Mouse (Mus musculus) left cerebral cortex, adult 8-10 months (tissue): ENCODE measurements at regions not wholly inside any gene's neighbourhood (a gene's known extent, or its start where the extent isn't known, plus 50 kb on each side); places are given as distances from the start of the nearest gene placed in this dataset.

ENCODE experiments used
- DNase-seq, 2 experiments: peaks; one replicate each; pipeline ENCODE4 v3.0.0; 2022; ENCODE audit warnings: low spot score in 2 of 2

DNA sequence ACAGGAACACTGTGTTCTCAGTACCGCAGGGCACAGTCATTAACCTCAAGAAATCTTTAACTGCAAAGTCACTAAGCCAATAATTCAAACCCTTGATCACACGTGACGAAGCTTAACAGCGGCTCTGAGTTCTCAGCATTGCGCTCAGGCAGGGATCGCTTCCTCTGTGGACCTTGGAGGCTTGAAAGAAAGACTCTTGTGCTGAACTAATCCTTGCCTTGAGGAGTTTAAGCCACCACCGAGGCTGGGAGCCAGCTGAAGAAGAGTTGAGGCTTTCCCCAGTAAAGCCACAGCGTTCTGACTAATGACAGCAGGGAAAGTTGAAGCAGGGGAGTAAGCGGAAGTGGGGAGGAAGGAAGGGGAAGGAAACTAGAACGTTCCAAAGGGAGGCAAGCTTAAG is 165.4 kb upstream of the Jmjd1c start:
- DNase-seq, result no peak

DNA sequence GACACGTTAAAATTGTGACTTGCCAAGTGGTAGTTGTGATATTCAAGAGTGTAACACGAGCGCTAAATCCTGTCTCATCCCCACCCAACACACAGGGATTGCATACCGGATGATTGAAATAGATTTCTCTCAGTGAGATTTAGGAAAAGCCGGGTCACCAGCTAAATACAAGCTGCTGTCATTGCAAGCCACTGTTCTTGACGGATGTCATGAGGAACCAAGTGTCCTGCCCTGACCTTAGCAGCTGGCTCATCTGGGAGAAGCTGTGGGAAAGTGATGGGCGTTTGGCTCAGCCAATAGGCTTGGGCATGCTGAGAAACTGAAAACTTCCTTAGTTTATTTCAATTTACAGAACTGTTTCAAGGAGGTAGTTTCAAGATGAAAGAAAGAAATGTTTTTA is 164.4 kb upstream of the Jmjd1c start:
- DNase-seq, result no peak

DNA sequence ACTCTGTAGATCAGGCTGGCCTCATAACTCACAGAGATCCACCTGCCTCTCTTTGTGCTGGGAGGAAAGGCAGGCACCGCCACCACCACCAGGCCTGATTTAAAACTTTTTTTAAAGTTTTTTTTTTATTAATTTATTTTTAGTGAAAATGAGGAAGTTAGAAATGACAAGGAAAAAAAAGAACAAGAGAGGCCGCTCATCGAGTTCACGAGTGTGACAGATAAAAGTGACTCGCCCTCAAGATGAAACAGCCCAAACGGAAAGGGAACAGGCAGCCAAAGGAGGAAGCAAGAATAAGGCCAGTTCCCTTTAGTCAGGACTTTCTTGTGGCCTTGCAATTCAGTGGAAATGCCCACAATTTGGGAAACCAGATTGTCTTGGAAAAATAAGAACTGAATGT is 163.4 kb upstream of the Jmjd1c start:
- no peak for DNase-seq

DNA sequence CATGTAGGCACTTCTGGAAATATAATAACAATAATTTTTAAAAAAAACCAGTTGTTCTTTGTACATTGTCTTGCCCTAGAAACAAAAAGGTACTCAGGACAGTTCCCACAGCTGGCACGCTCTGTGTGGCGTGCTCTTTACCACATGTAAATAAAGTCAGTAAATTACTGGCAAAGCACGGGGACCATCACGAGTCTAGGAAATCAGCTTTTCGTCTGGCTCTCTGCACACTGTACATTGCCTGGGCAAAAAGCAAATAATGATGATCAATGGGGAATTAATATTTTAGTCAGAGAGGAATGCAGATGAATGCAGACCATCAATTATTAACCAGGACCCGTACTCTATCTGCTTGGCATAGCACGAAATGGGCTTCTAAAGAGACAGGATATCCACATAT is 162.2 kb upstream of the Jmjd1c start:
- DNase-seq, result no peak

DNA sequence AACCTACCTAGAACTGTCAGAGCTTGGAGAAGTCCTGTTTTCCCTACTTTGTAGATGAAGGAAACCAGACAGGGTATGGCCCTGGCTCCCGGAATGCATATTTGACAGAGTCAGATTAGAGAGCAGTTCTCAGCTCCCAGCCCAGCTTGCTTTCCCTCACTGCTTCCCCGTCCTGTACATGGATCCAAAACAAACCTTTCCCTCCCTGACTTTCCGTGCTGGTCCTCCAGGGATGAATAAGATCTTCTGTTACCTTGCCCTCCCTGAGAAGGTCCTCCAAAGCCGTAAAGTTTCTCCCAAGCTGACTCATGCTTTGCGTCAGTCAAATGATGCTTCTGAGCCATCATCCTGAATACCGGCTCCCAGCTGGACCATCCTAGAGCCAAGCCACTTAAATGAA is 160.2 kb upstream of the Jmjd1c start:
- DNase-seq, result no peak

DNA sequence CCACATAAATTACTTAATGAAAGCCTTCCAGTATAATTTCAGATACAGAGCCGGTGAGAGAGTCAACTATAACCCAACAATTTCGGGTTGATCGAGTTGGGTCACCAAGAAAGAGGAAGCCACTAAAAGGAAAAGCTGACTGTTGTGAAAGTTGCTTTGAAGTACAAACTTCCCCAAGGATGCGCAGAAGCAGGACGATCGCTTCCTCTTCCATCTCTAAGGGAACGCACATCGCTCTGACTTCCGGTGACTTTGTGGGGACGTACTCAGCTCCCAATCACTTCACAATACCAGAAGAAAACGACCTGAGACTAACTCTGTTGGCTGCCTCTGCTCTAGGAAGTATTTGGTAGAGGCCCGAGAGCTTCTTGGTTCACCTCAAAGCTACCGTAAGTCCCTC is 158.8 kb upstream of the Jmjd1c start:
- DNase-seq, result no peak

DNA sequence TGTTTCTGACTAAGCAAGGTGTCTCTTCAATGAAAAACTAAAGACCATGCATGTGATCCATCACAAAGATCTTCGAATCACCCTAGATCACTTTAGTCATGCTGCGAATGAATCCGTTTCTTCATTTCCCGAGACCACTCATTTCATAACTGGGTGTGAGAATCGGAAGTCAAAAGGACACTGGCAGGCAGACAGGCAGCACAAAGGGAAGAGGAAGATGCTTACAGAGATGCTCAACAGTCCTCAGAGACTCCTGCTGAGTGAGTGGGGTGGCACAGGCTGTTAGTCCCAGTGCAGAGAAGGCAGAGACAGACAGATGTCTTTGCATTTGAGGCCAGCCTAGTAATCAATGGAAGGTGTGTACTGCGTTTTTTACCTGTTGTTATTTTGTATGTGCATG is 155.6 kb upstream of the Jmjd1c start:
- DNase-seq, result no peak

DNA sequence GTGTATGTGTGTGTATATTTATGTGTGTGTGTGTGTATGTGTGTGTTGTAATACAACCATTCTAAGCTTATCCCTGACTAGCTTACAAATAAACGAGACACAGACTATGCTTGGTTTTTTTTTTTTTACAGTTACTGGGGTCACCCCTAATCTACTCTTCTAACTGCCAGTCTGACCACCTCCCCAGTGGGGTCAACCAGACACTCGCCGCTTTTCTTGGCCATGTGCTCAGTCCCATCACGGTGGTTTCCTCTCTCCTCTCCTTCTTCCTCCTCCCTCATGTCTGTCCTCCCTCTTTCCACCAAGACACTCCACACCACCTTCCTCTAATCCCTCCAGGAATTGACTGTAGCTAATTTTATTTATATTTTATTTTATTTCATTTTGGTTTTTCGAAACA is 155.0 kb upstream of the Jmjd1c start:
- no peak for DNase-seq

DNA sequence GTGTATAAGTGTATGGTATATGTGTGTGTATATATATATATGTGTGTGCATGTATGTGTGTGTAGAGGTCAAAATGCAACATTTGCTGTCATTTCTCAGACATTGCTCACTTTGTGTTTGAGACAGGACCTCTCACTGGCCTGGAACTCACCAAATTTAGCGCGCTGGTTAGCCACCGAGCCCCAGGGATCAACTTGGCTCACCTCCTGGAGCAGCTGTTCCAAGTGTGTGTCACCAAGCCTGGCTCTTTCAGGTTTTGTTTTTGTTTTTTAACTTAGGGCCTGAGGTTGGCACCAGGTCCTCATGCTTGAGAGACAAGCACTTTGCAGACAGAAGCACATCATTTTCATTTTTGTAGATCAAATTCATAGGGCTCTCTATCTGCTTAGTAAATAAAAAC is 154.0 kb upstream of the Jmjd1c start:
- DNase-seq, result no peak

DNA sequence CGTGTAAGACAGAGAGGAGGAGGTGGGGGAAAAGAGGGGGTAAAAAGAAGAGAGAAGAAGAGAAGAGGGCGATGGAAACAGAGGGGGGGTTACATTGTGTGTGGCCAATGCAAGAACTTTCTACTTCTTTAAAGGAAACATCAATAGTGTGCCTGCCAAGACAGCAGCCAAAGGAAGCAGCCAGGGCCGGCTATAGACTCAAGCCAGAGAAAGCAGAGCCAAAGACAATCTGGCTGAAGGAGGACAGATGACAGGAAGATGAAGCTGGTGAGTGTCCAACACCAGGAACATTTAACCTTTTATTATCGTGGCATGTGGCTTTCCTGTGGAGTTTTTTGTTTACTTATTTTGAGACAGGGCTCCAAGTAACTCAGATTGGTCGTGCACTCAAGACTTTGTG is 152.1 kb upstream of the Jmjd1c start:
- no peak for DNase-seq

DNA sequence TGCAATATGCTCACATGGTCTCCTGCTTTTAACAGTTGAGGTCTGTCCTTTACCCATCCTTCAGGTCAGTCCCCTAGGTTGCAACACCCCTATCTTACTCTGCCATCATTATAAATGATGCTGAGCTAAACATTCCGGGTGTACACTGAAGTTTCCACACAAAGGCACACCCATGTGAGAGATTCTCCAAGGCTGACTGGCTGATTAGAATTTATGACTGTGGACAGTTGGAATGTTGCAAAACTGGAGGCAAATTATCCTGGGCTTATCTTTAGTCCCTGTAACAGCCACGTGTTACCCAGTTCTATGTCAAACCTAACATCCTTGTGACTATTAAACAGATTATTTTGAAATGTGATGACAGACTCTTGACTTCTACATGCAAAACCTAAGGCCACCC is 149.8 kb upstream of the Jmjd1c start:
- DNase-seq, result no peak

DNA sequence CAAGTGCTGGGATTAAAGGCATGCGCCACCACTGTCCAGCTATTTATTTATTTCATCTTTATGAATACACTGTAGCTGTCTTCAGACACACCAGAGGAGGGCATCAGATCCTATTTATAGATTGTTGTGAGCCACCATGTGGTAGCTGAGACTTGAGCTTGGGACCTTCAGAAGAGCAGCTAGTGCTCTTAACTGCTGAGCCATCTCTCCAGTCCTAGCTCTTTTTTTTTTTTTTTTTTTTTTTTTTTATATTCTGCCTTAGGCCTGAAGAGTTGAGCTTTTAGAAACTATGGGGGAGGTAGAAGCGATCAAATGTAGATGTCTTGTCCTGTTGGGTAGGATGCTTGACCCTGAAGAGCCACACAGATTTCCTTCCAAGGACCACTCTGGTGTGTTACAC is 147.6 kb upstream of the Jmjd1c start:
- no peak for DNase-seq

DNA sequence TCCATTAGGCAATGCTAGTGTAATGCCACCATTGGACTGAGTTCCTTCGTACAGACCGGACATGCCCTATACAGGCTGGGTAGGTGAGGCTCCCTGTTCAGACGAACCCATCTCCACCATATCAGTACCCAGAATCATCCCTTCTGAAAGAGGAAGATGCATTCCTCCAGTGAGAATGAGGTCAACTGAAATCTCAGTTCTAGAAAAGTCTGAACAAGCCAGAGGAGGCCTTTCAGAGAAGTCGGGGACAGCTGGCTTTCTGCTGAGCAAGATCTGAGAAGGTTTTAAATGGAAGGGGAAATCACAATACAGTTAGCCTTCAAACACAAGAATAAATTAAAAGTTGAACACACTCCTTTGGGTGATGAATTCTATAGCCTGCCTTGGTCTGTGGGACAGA is 145.5 kb upstream of the Jmjd1c start:
- no peak for DNase-seq

DNA sequence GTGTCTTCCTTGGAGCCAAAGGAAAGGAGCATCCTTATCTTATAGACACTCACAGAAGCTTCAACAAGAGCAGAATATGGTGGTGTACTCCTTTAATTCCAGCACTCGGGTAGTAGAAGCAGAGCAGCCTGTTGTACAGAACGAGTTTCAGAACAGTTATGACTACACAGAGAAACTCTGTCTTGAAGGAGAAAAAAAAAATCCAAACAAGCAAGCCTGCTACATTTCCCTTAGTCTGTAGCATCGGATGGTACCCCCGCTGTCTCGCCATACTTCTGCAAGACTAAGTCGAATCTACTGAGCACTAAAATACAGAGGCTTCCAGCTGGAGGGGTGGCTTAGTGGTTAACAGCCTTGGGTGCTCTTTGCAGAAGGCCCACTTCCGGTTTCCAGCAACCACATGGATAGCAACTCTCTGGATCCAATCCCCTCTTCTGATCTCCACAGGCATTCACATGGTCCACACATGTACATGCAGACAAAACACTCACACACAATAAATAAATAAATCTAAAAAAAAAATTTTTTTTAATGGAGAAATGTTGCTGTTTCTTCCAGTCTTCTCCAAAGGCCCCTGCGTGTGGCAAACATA is 144.6 kb upstream of the Jmjd1c start:
- no peak for DNase-seq

DNA sequence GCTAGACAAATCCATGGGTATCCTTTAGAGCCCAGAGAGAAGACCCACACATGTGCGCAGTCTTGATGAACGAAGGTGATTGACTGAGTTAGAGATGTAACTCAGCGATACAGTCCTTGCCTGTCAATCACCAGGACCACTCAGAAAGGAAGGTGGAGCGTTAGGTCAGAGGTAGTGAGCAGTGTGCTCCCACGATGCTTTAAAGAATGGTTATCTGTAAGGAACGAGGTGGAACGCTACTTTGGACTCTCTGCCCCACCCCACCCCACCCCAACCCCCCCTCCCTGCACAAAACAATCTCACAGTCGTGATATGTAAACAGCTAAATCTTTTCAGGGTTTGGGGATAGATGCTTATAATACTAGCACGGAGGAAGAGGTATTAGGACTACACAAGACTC is 144.0 kb upstream of the Jmjd1c start:
- no peak for DNase-seq

DNA sequence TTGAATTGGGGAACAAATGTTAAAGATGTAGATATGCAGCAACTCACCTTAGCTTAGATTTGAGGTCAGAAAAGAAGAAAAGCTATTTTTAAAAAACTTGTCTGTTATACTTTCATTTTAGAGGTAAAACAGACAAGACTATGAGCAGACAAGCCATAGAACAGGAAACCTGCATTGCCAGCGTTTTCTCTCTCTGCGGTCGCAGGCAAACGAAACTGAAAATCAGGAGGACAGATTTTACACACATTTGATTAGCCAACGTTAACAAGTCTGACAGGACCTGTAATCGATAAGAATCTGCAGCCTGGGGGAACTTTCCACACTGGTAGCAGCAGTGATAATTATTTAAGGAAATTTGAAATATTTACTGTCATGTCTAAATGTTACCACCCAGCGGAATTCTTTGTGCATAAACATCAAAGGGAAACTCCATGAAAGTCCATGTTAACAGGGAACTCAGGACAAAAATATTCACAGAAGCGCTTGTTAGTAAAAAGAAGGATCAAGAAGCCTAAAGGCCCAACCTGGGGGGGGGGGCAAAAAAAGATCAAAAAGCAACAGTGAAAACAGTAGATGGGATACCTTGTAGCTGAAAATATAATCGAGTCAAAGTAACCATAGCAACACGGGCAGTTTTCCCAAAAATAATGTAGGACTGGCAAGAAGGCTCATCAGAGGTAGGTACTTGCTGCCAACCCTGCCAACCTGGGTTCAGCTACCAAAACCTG is 142.5 kb upstream of the Jmjd1c start:
- no peak for DNase-seq

DNA sequence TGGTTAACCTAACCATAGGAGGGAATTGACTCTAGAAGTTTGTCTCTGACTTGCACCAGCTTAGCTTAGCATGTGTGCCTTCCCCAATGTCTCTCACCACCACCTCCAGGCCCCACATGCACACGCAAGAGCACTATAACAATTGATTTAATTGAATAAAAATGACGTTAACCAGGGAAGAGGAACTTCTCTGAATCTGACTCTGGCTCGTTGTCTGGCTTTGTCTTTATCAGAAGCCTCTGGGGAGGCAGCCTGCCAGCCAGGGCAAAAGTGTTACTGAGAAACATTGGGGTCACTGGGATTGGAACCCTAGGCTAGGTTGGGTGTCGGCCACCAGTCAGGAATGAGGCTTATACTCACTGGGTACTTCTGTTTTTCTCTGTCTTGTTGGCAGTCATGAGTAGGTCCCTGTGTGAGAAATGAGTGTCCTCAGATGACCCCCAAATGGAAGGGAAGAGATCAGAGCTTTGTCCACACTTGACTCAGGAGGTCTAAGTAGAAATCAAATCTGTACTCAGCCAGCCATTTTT is 141.9 kb upstream of the Jmjd1c start:
- DNase-seq, result no peak

DNA sequence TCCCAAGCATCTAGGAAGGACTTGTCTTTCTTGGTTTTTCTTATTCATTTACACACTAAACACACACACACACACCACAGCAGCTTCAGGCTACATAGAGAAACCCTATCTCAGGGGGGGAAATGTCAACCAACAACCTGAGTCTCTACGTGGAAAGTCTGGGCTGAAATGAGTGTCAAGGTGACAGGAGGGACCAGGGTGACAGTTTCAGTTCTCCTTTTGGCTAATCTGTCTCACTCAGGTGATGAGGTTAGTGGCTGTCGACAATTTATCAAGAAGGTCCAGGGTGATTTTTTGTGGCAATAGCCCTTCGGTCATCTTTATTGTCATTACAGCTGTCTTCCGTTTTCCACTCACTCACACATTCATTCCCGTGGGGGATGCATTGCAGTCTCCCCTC is 140.5 kb upstream of the Jmjd1c start:
- no peak for DNase-seq

DNA sequence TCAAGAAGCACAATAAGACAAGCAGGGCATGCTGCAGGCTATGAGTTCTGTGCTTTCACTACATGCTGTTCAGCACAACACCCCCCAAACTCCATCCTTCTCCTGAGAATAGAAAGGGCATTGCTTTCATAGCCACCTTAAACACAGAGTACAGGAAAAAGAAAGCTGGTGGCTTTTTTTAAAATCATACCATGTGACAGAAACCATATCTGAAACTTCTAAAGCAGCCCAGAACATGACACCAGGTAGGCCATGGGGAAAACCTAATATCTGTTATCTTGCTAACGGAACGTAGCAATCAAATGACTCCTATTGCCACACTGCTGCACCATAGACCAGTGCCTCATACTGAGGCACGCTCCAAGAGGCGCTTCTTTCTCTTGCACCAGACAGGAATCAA is 139.3 kb upstream of the Jmjd1c start:
- no peak for DNase-seq

DNA sequence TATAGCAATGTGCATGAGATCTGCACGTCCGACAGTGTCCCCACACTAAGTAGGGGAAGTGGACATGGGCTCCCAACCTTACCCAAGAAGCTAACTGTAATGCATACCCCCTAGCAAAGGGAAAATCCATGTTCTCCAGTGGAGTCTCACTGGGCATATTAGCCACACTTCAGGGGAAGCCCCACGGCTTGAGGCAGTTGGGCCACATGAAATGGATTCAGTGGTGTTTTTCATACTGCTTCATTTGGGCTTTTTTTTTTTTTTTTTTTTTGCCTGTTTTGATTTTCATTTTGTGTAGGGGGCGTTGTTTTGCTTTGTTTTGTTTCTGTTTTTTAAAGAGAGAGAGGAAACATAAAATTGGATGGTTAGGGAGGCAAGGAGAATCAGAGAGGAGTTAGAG is 138.6 kb upstream of the Jmjd1c start:
- DNase-seq, result no peak
